Mouse (Mus musculus) myocyte (in vitro differentiated cells): ENCODE results near the gene Chd1. TPM values are rescaled to one million over a fixed set of nuclear protein-coding genes. Genes with fewer than 3 reads are reported as not detected.

ENCODE experiments used
- H3K27me3 ChIP-seq: one replicate; pipeline ENCODE4 v1.6.1; 2011; ENCODE audit not compliant: control insufficient read depth, insufficient read depth, insufficient read length
- H3K36me3 ChIP-seq: one replicate; pipeline ENCODE4 v1.6.1; 2011; ENCODE audit not compliant: control insufficient read depth, insufficient read depth
- H3K4me2 ChIP-seq: one replicate; pipeline ENCODE4 v1.6.1; 2011; ENCODE audit warnings: low read depth, control low read depth
- H3K4me3 ChIP-seq: one replicate; pipeline ENCODE4 v1.5.1; 2011; ENCODE audit warnings: mild to moderate bottlenecking, control low read depth, moderate library complexity
- H3K79me2 ChIP-seq: one replicate; pipeline ENCODE4 v1.6.1; 2011; ENCODE audit not compliant: control insufficient read depth, insufficient read depth
- H3ac ChIP-seq: one replicate; pipeline ENCODE4 v1.6.1; 2011; ENCODE audit not compliant: control insufficient read depth, insufficient read length
- CEBPB ChIP-seq: IDR thresholded peaks from 2 replicates; pipeline ENCODE4 v1.6.1; 2011; ENCODE audit warnings: mild to moderate bottlenecking, moderate library complexity; ENCODE audit not compliant: poor library complexity, insufficient read depth, severe bottlenecking
- E2F4 ChIP-seq: IDR thresholded peaks from one replicate; pipeline ENCODE4 v1.6.1; 2011; ENCODE audit warnings: mild to moderate bottlenecking, control low read depth, moderate library complexity; ENCODE audit not compliant: insufficient read depth
- MAX ChIP-seq: IDR thresholded peaks from one replicate; pipeline ENCODE4 v1.6.1; 2011; ENCODE audit warnings: low read depth, mild to moderate bottlenecking, control low read depth
- MYOD1 ChIP-seq, 3 experiments: IDR thresholded peaks; one replicate each; pipeline ENCODE4 v1.6.1; 2011; ENCODE audit warnings: control low read depth in 2 of 3, low read depth in 2 of 3, mild to moderate bottlenecking in 2 of 3, moderate library complexity in 1 of 3; ENCODE audit not compliant: insufficient read length in 2 of 3, control insufficient read depth in 1 of 3
- MYOG ChIP-seq, 3 experiments: IDR thresholded peaks; one replicate each; pipeline ENCODE4 v1.6.1; 2011; ENCODE audit warnings: control low read depth in 2 of 3, low read depth in 2 of 3, mild to moderate bottlenecking in 2 of 3; ENCODE audit not compliant: insufficient read length in 2 of 3, control insufficient read depth in 1 of 3, insufficient read depth in 1 of 3
- POLR2A ChIP-seq: IDR thresholded peaks from one replicate; pipeline ENCODE4 v1.6.1; 2011; ENCODE audit warnings: low read depth, mild to moderate bottlenecking, control low read depth, moderate library complexity; ENCODE audit not compliant: insufficient read length
- POLR2AphosphoS2 ChIP-seq: IDR thresholded peaks from one replicate; pipeline ENCODE4 v1.6.1; 2011; ENCODE audit warnings: low read depth, control low read depth; ENCODE audit not compliant: insufficient read length
- REST ChIP-seq: IDR thresholded peaks from one replicate; pipeline ENCODE4 v1.6.1; 2011; ENCODE audit warnings: mild to moderate bottlenecking, control low read depth, moderate library complexity; ENCODE audit not compliant: insufficient read depth, insufficient read length
- SRF ChIP-seq: IDR thresholded peaks from one replicate; pipeline ENCODE4 v1.6.1; 2011; ENCODE audit warnings: low read depth; ENCODE audit not compliant: control insufficient read depth, insufficient read length
- TCF12 ChIP-seq: IDR thresholded peaks from one replicate; pipeline ENCODE4 v1.6.1; 2011; ENCODE audit warnings: mild to moderate bottlenecking, control low read depth; ENCODE audit not compliant: poor library complexity, insufficient read depth, severe bottlenecking
- TCF3 ChIP-seq: IDR thresholded peaks from one replicate; pipeline ENCODE4 v1.6.1; 2011; ENCODE audit warnings: low read depth, control low read depth; ENCODE audit not compliant: insufficient read length
- USF1 ChIP-seq: IDR thresholded peaks from one replicate; pipeline ENCODE4 v1.6.1; 2011; ENCODE audit warnings: low read depth, mild to moderate bottlenecking, control low read depth, moderate library complexity
- polyA plus RNA-seq: library from polyadenylated mRNA; unstranded; fragments of >200 nt; fragmentation: generic; extraction: Trizol; gene quantifications from one replicate; pipeline ENCODE4 v1.2.1, GENCODE M21; 2012; ENCODE audit warnings: missing spikeins

The Chd1 gene
- polyA plus RNA-seq, 1 experiment, result 4.6 TPM

DNA sequence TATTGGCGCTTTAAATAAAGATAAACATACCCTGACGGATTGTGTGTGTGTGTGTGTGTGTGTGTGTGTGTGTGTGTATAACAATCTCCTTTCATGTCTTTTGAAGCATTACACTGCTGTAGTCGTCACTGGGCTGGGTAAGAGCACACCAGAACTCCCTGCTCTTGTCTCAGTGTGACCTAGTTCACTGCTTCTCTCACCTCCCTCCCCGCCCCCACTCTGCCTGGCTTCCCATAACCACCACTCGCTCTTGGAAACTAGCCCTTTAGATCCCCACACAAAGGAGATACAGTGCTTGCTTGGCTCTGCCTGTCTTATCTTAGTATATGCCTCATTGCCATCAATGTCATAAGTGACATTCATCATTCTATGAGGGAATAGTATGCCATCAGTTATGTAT lies 71.6 kb downstream of the Chd1 start:
- H3K4me3 ChIP-seq, result no peak overlapping the region
- TF ChIP-seq MAX, result no peak
- no peak for TF ChIP-seq E2F4
- no peak for TF ChIP-seq REST
- TF ChIP-seq CEBPB, result no peak
- no peak for TF ChIP-seq POLR2AphosphoS2
- TF ChIP-seq POLR2A, result no peak
- no peak overlapping the region for H3K4me2 ChIP-seq
- H3K36me3 ChIP-seq, result no peaks in the 10 kb centered on the region
- H3ac ChIP-seq, result no peak overlapping the region
- no peaks in the 10 kb centered on the region for H3K27me3 ChIP-seq
- H3K79me2 ChIP-seq, result no peaks in the 10 kb centered on the region

GRCm38 (mm10) chr17:15777979-15778378 lies 73.2 kb downstream of the Chd1 start:
- Histone ChIP-seq H3ac (no peak overlapping the region), H3K4me3 (no peak overlapping the region), H3K4me2 (no peak overlapping the region), H3K36me3 (no peaks in the 10 kb centered on the region), H3K27me3 (no peaks in the 10 kb centered on the region), H3K79me2 (no peaks in the 10 kb centered on the region)
- TF ChIP-seq MYOG (IDR thresholded peaks at IDR 0.05; ENCODE audit: control insufficient read depth in 1 of 3, insufficient read depth in 1 of 3, insufficient read length in 2 of 3, low read depth in 2 of 3) (no peak), MYOD1 (IDR thresholded peaks at IDR 0.05; ENCODE audit: control insufficient read depth in 1 of 3, insufficient read length in 2 of 3, low read depth in 2 of 3) (no peak), POLR2A (no peak), TCF12 (no peak), SRF (no peak), CEBPB (no peak), USF1 (no peak), POLR2AphosphoS2 (no peak), E2F4 (no peak), REST (no peak), MAX (no peak), TCF3 (no peak)

DNA sequence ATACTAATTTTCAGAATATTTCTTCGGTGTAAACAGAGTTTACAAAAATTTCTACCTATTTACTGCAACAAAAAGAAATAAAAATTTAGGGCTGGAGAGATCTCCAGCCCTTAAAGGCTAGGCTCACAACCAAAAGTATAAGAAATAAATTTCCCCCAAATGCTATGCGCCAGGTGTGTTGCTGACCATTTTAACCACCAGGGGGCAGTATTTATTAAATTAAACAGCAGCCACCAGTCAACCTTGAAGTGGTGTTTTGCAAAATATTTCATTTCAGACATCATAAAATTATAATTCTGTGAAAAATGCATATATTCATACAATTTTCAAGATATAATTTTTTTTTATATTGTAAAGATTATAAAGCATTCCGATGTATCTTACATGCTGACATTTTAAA lies 82.3 kb downstream of the Chd1 start:
- no peak overlapping the region for H3ac ChIP-seq
- TF ChIP-seq POLR2AphosphoS2 (no peak), REST (no peak)
- H3K36me3 ChIP-seq, result no peaks in the 10 kb centered on the region
- H3K79me2 ChIP-seq, result no peaks in the 10 kb centered on the region
- H3K4me3 ChIP-seq, result no peak overlapping the region
- no peak overlapping the region for H3K4me2 ChIP-seq
- no peaks in the 10 kb centered on the region for H3K27me3 ChIP-seq

- TF ChIP-seq SRF (no peak), POLR2A (no peak), TCF12 (no peak), POLR2AphosphoS2 (no peak), REST (no peak), MYOG (IDR thresholded peaks at IDR 0.05; ENCODE audit: control insufficient read depth in 1 of 3, insufficient read depth in 1 of 3, insufficient read length in 2 of 3, low read depth in 2 of 3) (no peak), CEBPB (no peak), MAX (no peak), E2F4 (no peak), USF1 (no peak), MYOD1 (IDR thresholded peaks at IDR 0.05; ENCODE audit: control insufficient read depth in 1 of 3, insufficient read length in 2 of 3, low read depth in 2 of 3) (no peak), TCF3 (no peak)
- no peak overlapping the region for H3K4me2 ChIP-seq
- no peak overlapping the region for H3ac ChIP-seq
- H3K79me2 ChIP-seq, result no peaks in the 10 kb centered on the region
- no peaks in the 10 kb centered on the region for H3K27me3 ChIP-seq
- H3K36me3 ChIP-seq, result no peaks in the 10 kb centered on the region
- no peak overlapping the region for H3K4me3 ChIP-seq
Observed at GRCm38 (mm10) chr17:15790716-15791115, 85.9 kb downstream of the Chd1 start.

DNA sequence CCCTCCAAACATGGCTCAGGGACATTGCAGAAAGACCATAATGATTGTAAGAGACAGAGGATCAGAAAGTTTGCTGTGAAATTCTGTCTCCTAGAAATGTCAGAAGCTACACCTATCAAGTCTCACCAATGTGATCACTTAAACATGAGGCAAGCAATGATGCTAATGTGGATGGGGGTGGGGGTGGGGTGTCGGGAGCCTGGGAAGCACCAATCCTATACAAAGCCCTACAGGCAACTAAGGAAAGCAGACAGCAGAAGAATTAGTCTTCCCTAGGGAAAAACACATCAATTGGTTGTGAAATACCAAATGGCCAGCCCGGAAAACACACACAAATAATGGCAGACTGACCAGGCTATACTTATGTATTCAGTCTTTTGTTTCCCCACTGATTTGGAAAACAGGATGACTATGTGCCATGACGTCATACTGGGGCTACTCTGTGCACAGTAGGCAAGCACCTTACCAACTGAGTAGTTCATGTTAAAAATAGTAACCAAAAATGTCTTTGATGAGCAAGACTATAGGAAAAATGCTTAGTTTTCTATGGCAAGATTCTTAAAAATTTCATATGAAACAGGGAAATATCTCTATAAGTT lies 94.5 kb downstream of the Chd1 start:
- Histone ChIP-seq H3K36me3 (no peaks in the 10 kb centered on the region), H3K79me2 (no peaks in the 10 kb centered on the region), H3K4me2 (no peak overlapping the region), H3K27me3 (no peaks in the 10 kb centered on the region), H3K4me3 (no peak overlapping the region), H3ac (no peak overlapping the region)
- TF ChIP-seq CEBPB (no peak), POLR2A (no peak), SRF (no peak)
